Mouse (Mus musculus): ENCODE data around the gene Aspm. TPM values are rescaled to one million over a fixed set of nuclear protein-coding genes. Genes with fewer than 3 reads are reported as not detected.
A peak's percentile ranks its signal among the peaks of the same experiment; 100 is the strongest.
"Not testable (repeated sequence)": the region's sequence is repeated elsewhere in the genome, so short reads cannot be mapped to it uniquely, and the experiment has no call there.

Gene Aspm
- 1 to 10 TPM; 6.6 to 6.8 TPM for total RNA-seq (2021)
- long read RNA-seq, experiment 1: 0 reads
- long read RNA-seq, experiment 2: 0 reads

- DNase-seq: peak; percentile 83
Observed at GRCm38 (mm10) chr1:139454340-139455225, at the start of gene Aspm. Gene Aspm, plus strand, starts transcription at chr1:139454772.

DNA sequence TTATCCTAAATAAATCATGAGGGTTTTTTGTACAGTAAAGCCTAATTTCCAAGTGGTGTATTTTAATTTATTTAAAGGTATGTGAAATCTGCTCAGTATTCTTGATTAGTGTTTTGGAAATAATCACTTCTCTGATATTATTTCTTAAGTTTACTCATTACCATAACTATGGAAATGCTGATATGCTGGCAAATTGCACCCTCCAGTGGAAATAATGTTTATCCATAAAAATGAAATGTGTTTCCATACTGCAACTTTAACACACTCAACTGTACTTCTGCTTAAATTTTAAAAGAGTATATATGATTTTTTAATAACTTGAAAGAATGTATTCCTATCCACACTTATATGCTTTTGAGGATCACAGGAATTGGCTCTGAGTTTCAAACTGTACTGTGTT, 48.8 kb upstream of the Aspm start:
- DNase-seq: no peak

DNA sequence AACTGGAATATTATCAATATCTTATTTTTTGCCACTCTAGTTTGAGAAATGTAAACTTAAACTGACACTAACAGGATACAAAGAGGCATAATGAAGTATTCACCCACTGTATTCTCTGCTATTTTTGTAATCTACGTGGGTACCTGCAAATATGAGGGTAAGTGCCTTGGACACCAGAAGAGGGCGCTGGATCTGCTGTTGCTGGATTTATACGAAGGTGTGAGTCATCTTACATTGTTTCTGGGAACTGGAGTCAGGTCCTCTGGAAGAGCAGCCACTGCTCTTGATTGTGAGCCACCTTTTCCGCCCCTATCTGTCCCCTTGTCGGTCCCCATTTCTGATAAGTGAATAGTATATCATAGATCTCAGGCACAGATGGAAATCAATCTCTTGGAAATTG, 46.9 kb upstream of the Aspm start:
- DNase-seq: no peak

DNA sequence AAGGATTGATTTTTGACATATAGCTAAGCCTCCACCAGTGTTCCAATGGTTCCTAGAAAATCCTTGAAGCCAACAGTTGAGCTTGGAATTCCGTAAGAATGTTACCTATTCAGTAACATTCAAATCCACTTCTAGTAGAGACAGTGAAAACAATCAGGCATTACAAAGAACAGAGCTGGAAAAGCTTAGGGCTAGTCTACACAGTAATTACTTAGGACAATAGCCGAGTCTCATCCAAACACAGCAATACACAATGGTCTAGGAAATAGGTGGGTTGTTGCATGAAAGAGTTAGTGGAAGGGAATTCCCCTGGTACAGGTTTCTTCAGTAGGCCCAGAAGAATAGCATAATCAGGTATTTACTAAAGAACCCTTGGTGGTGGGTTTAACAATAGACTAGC, 42.2 kb upstream of the Aspm start:
- not testable (repeated sequence) for DNase-seq

- DNase-seq: no peak
Observed at GRCm38 (mm10) chr1:139413465-139413864, 41.1 kb upstream of the Aspm start.

DNA sequence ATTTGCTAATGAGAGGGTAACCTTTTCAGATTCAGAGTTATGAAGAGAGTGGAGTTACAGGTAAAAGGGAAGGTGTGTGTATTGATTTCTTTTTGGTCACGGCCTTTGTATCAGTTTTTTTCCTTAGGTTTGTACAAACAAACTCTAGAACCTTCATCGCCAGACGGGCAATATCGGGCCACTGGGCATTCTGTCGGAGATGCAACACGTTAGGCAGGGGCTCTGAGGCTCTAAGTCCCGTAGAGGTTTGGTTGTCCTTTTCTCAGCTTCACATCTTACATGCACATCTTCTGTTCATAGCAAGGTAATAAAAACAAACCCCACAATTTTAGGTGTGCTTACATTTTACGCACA, 33.1 kb upstream of the Aspm start:
- DNase-seq: no peak

- peak; percentile 88 for DNase-seq
Observed at GRCm38 (mm10) chr1:139421875-139422791, 32.4 kb upstream of the Aspm start, which contains the start of gene Zbtb41. Gene Zbtb41, plus strand, starts transcription at chr1:139422288.

GRCm38 (mm10) chr1:139422941-139423340, 31.6 kb upstream of the Aspm start:
- no peak for DNase-seq

DNA sequence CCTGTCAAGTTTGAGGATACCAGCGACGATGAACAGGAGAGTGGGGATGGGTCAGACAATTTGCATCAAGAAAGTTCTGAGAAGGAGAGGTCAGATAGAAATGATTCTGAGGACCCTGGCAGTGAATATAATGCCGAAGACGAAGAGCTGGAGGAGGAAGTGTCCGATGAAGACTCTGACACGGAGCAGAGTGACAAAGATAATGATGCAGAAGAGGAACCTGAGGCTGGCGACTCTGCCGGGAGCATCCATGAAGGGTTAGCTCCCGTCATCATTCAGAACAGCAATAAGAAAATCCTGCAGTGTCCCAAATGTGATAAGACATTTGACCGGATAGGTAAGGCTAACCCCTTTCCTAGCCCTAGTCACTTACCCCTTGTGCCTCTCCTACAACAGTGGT, 30.6 kb upstream of the Aspm start:
- no peak for DNase-seq

- DNase-seq: no peak
Observed at GRCm38 (mm10) chr1:139425006-139425405, 29.6 kb upstream of the Aspm start.

DNA sequence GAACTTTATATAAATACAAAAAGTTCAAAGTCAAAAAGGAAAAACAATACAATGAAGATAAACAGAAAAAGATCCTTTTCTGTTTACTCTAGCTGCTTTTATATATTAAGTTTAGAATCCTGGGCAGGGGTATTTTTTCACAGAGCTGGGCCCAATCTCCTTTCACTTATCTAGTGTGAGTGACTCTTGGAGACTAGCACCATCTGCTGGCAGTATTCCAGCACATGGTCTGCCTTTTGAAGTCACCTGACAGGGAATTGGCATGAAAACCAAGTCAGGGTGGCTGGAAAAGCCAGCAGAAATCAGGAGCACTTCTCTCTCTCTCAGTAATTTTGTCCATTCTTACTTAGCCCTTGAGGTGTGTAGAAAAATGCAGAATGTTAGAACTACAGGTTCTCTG, 16.2 kb upstream of the Aspm start:
- no peak for DNase-seq

DNA sequence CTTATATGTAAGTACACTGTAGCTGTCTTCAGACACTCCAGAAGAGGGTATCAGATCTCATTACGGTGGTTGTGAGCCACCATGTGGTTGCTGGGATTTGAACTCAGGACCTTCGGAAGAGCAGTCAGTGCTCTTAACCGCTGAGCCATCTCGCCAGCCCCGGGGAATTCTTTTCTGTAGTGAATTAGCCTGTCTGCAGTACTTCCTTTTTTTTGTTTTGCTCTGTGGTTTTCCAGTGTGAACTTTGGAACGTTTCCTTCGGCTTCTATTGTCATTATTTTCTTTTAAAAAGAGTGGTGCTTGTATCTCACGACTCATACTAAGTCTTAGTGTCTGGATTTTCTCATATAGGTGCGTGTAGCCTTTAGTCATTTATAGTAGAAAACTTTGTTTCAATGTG, 11.5 kb upstream of the Aspm start:
- DNase-seq: not testable (repeated sequence)

- DNase-seq: no peak
Observed at GRCm38 (mm10) chr1:139455226-139455869, 776 bp downstream of the Aspm start.

DNA sequence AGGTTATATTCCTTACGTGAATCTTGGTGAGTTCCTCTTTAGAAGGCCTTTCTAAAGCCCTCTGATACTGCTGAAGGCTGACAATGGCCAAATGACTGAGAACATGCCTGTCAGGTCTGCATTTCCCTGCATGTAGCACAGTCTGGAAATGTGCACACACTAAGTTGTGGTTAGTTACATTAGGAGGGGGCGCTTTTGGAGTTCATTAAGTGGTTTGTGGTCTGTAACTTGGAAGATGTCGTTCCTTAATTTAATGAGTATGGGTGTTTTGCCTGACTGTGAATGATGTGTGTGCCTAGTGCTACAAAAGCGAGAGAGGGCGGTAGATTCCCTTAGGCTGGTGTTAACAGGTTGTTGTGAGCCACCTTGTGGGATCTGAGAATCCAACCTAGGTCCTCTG, 6.2 kb downstream of the Aspm start:
- DNase-seq: no peak

GRCm38 (mm10) chr1:139465936-139466335, 11.4 kb downstream of the Aspm start:
- DNase-seq: no peak

GRCm38 (mm10) chr1:139478898-139479297, 24.3 kb downstream of the Aspm start:
- DNase-seq: no peak

DNA sequence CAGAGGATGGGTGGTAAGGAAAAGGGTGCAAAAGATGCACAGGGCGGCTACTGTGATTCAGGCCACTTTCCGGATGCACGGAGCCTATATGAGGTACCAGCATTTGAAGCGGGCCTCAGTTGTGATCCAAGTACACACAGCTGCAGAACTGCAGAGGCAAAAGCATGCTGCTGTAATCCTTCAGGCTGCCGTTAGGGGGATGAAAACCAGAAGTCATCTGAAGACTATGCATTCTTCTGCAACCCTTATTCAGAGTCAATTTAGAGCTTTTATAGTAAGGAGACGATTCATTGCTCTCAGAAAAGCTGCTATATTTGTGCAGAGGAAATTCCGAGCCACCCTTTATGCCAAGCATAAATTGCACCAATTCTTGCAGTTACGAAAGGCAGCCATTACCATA, 25.7 kb downstream of the Aspm start:
- DNase-seq: no peak

GRCm38 (mm10) chr1:139481146-139481545, 26.6 kb downstream of the Aspm start:
- no peak for DNase-seq

GRCm38 (mm10) chr1:139494630-139495029, 40.1 kb downstream of the Aspm start:
- DNase-seq: no peak

DNA sequence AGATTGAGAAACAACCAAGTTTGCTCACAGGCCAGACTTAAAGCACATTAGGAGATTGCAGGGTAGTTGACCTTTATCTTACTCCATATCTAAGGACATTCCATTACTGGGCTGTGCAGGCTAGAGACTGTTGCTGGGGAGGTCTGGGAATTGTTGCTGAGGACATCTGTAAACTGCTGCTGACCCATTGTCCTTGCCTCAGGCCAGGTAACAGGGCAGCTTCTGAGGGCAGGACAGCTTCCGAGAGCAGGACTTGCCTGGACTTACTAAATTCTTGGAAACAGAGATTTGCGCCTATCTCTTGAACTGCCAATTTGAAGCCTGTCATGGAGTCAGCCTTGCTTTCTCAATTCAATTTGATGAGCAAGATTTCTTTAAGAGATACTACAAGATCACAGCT, 40.8 kb downstream of the Aspm start:
- DNase-seq: no peak

GRCm38 (mm10) chr1:139496212-139496611, 41.6 kb downstream of the Aspm start:
- no peak for DNase-seq

GRCm38 (mm10) chr1:139499751-139500150, 45.2 kb downstream of the Aspm start:
- no peak for DNase-seq

All from gastrocnemius, postnatal 10 days (tissue).